Comparison of ENCODE assay signal across 8 mouse cellular contexts in the genomic region with DNA sequence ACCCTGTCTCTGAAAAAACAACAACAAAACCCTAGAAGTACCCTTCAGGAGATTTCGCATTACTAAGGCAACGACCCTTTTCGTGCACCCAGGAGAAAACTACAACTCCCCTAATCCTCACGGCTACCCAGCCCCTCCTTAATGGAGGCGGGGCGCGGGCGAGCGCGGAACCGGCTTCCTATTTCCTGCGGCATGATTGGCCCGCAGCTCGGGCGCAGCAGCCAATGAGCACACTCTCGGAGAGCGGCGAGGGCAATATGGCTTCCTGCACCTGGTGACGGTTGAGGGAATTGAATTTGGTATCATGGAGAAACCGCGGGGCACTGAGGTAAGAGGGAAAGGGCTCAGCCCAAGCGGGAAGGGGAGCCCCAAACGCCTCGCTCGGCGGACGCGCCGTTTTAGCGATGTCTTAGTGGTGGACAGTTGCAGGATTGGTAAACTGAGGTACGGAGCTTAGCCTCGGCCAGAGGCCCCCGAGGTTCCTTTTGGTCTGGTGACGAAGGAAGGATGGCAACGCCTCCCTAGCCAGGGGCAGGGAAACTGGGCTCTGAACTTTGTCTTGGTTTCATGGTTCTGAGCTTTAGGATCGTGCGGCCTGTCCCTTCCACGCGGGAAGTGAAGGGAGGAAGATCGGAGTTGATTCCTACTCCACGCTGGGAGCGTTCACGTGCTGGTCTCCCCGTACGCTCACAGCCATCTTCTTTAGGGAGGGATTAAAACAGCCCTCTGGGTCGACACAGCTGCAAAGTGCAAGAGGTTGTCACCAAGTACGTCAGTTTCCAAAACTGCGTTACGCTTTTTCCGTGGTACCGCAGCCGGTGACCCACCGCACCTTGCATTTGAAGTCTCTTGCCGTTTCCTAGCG. TPM values are rescaled to one million over a fixed set of nuclear protein-coding genes. Genes with fewer than 3 reads are reported as not detected.
A peak's percentile ranks its signal among the peaks of the same experiment; 100 is the strongest.
DNase-seq lines count a peak whose midpoint lies in the region; ATAC-seq and TF ChIP-seq lines count a peak whose summit lies in the region.

A gene (plus strand): TSS at position 193 of the 865 bp plus-strand sequence.

- peak; percentile 93 for DNase-seq in heart, postnatal 10 days
- peak; percentile 67 for DNase-seq in large intestine, adult 2 months (ENCODE audit: low read depth, low spot score)
- peak; percentile 93 for DNase-seq in liver, postnatal 0 days
- DNase-seq in testis, postnatal 10 days (ENCODE audit: low spot score) = peak; percentile 94

- peak within 1 kb of the TSS; percentile 87 for H3K27ac ChIP-seq in ES-Bruce4 (ENCODE audit: insufficient read depth, low read length)
- H3K27ac ChIP-seq in forebrain, embryonic 13.5 days = 0 out of 2 replicates have a peak within 1 kb of the TSS, but pooled peaks have one; percentile 31
- H3K27ac ChIP-seq in liver, postnatal 0 days (ENCODE audit: low read depth) = peak within 1 kb of the TSS; percentile 49
- peak within 1 kb of the TSS; percentile 41; the same call in 1 of the 2 replicates for H3K27ac ChIP-seq in neural tube, embryonic 14.5 days (ENCODE audit: low read depth, low read length)

- TF ChIP-seq EP300 in ES-Bruce4 (IDR thresholded peaks at IDR 0.05; ENCODE audit: insufficient read depth, low read depth, low read length) = no peak
- peak; percentile 16; the same call in 1 of the 2 replicates for TF ChIP-seq EP300 in liver, postnatal 0 days (IDR thresholded peaks at IDR 0.05; ENCODE audit: low read depth)

- no peaks in the 10 kb centered on the region for H3K9me3 ChIP-seq in ES-Bruce4 (replicated peaks; ENCODE audit: control insufficient read depth, insufficient read depth, low read length, poor library complexity, severe bottlenecking)
- no peaks in the 10 kb centered on the region for H3K9me3 ChIP-seq in forebrain, embryonic 13.5 days (replicated peaks)
- no peaks in the 10 kb centered on the region for H3K9me3 ChIP-seq in liver, postnatal 0 days (ENCODE audit: low read length)
- no peaks in the 10 kb centered on the region for H3K9me3 ChIP-seq in neural tube, embryonic 14.5 days (ENCODE audit: control insufficient read depth, low read length)

- peak within 1 kb of the TSS; percentile 97 for H3K4me3 ChIP-seq in ES-Bruce4 (ENCODE audit: low read depth, low read length)
- H3K4me3 ChIP-seq in forebrain, embryonic 13.5 days = peak within 1 kb of the TSS; percentile 90
- peak within 1 kb of the TSS; percentile 72 for H3K4me3 ChIP-seq in liver, postnatal 0 days (ENCODE audit: low read depth, low read length)
- H3K4me3 ChIP-seq in neural tube, embryonic 14.5 days (ENCODE audit: low read depth, low read length) = peak within 1 kb of the TSS; percentile 69

- TF ChIP-seq CTCF in ES-Bruce4 (IDR thresholded peaks at IDR 0.05; ENCODE audit: low read depth, low read length) = no peak
- peak; percentile 41 for TF ChIP-seq CTCF in liver, postnatal 0 days (IDR thresholded peaks at IDR 0.05; ENCODE audit: low read depth)

- peak; percentile 97 for ATAC-seq in cerebellum, adult (ENCODE audit: insufficient number of reproducible peaks, low FRiP score, low TSS enrichment)
- peak; percentile 100 for ATAC-seq in forebrain, embryonic 13.5 days
- ATAC-seq in liver, postnatal 0 days = peak; percentile 99
- peak; percentile 99 for ATAC-seq in neural tube, embryonic 14.5 days (ENCODE audit: low read depth)

- H3K4me2 ChIP-seq in forebrain, embryonic 13.5 days = peak within 1 kb of the TSS; percentile 86
- peak within 1 kb of the TSS; percentile 95 for H3K4me2 ChIP-seq in liver, postnatal 0 days (ENCODE audit: low read depth, low read length)
- peak within 1 kb of the TSS; percentile 57 for H3K4me2 ChIP-seq in neural tube, embryonic 14.5 days (ENCODE audit: low read depth, low read length)

- H3K27me3 ChIP-seq in ES-Bruce4 (ENCODE audit: control insufficient read depth, insufficient read depth, low read length, poor library complexity, severe bottlenecking) = no peaks in the 10 kb centered on the region
- no peaks in the 10 kb centered on the region for H3K27me3 ChIP-seq in forebrain, embryonic 13.5 days
- H3K27me3 ChIP-seq in liver, postnatal 0 days (ENCODE audit: insufficient read depth, low read length) = no peaks in the 10 kb centered on the region
- no peaks in the 10 kb centered on the region for H3K27me3 ChIP-seq in neural tube, embryonic 14.5 days (ENCODE audit: control insufficient read depth, insufficient read depth, low read length)

- H3K4me1 ChIP-seq in ES-Bruce4 (ENCODE audit: control insufficient read depth, insufficient read depth, low read length) = no peaks in the 10 kb centered on the region
- H3K4me1 ChIP-seq in forebrain, embryonic 13.5 days = peaks cover 12% of the 10 kb centered on the region
- H3K4me1 ChIP-seq in liver, postnatal 0 days (ENCODE audit: insufficient read depth) = peaks cover 12% of the 10 kb centered on the region
- no peaks in the 10 kb centered on the region for H3K4me1 ChIP-seq in neural tube, embryonic 14.5 days (ENCODE audit: control insufficient read depth, insufficient read depth, low read length)

- peak; percentile 49 for TF ChIP-seq POLR2A in ES-Bruce4 (IDR thresholded peaks at IDR 0.05; ENCODE audit: insufficient read depth, low read length)

- under 1% methylated on average over 55 of the region's 55 CpGs for WGBS in forebrain, embryonic 13.5 days
- WGBS in large intestine, adult 2 months = under 1% methylated on average over 55 of the region's 55 CpGs
- WGBS in liver, postnatal 0 days (ENCODE audit: insufficient replicate concordance) = under 1% methylated on average over 55 of the region's 55 CpGs
- WGBS in neural tube, embryonic 14.5 days = under 1% methylated on average over 55 of the region's 55 CpGs

- peak within 1 kb of the TSS; percentile 52 for H3K9ac ChIP-seq in ES-Bruce4 (ENCODE audit: low read depth, poor library complexity, severe bottlenecking)
- peak within 1 kb of the TSS; percentile 81 for H3K9ac ChIP-seq in forebrain, embryonic 13.5 days
- peak within 1 kb of the TSS; percentile 75 for H3K9ac ChIP-seq in liver, postnatal 0 days (replicated peaks)
- peak within 1 kb of the TSS; percentile 54 for H3K9ac ChIP-seq in neural tube, embryonic 14.5 days (replicated peaks; ENCODE audit: low read depth, low read length)

- intact Hi-C loops in heart, postnatal 10 days (cut with DNase I) = no loop called here

- H3K36me3 ChIP-seq in ES-Bruce4 (ENCODE audit: control insufficient read depth, insufficient read depth, low read length, poor library complexity, severe bottlenecking) = peaks cover 18% of the 10 kb centered on the region
- peaks cover 21% of the 10 kb centered on the region for H3K36me3 ChIP-seq in forebrain, embryonic 13.5 days (ENCODE audit: poor library complexity, severe bottlenecking)
- peaks cover 18% of the 10 kb centered on the region for H3K36me3 ChIP-seq in liver, postnatal 0 days (replicated peaks; ENCODE audit: insufficient read depth, low read length)
- peaks cover 8% of the 10 kb centered on the region for H3K36me3 ChIP-seq in neural tube, embryonic 14.5 days (ENCODE audit: control insufficient read depth, insufficient read depth, low read length)

RNA-seq across cellular contexts. Expression of the gene that starts here (rescaled TPM):
- polyA plus RNA-seq in ES-Bruce4 (2011; ENCODE audit: insufficient read depth, insufficient read length, low read depth, missing spikeins) = 49.3 and 50.3 TPM in 2 replicates
- 30.9 and 33.8 TPM in 2 replicates for polyA plus RNA-seq in forebrain, embryonic 13.5 days (2015; fragmentation: Nextera tagmentation; extraction: Ambion mirVana)
- total RNA-seq in heart, postnatal 10 days (2021) = 10 to 100 TPM; 13.4 to 13.6 TPM
- polyA plus RNA-seq in large intestine, adult 2 months (2012; rRNA removed) = 14.1 and 14.7 TPM in 2 replicates
- 7.3 and 8.2 TPM in 2 replicates for polyA plus RNA-seq in liver, postnatal 0 days (2015; fragmentation: Nextera tagmentation; extraction: Ambion mirVana)
- 25.0 and 26.8 TPM in 2 replicates for polyA plus RNA-seq in neural tube, embryonic 14.5 days (2014; fragmentation: Nextera tagmentation; extraction: Ambion mirVana)

Comparison
In these comparisons a context has a peak if more than half of its experiments do, and no peak if none do; other contexts are left out.
1. Peak in every context shown above with its lines: DNase-seq, ATAC-seq, H3K4me3 ChIP-seq and H3K27ac ChIP-seq.
2. H3K27ac ChIP-seq: peak in every context shown above with its lines; median percentile 87 in ES-Bruce4; 49 in liver, postnatal 0 days; 41 in neural tube, embryonic 14.5 days; 31 in forebrain, embryonic 13.5 days.